Mouse (Mus musculus) gastrocnemius, postnatal 10 days (tissue): ENCODE data around the gene Pik3r1. TPM values are rescaled to one million over a fixed set of nuclear protein-coding genes. Genes with fewer than 3 reads are reported as not detected.

Source experiments
- DNase-seq: peaks from one replicate; pipeline ENCODE4 v3.0.0; 2021; ENCODE audit warnings: mixed read lengths
- total RNA-seq, 2 experiments: library from RNA; stranded (reverse); gene quantifications; 2 replicates each; pipeline ENCODE4 v1.2.3; 2021

The Pik3r1 gene
- total RNA-seq, 2 experiments from 2014 or later: 37.5 to 41.3 TPM

DNA sequence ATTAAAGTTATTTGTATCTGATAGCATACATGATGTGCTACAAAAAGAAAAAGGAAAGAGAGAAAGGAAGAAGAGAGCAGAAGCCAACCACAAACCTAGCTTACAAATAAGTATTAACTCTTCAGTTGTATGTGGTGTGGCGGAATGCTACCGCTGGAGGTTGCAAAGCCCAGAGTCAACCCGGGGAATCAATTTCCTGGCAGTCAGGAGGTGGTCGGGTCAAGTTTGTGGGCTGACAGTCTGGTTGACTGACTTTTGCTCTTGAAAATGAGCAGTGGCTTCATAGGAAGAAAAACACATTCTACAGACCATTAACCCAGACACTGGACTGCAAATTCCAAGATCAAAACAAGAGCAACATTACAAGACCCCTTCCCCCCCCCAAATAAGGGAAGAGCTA, 85.6 kb downstream of the Pik3r1 start:
- DNase-seq: no peak

DNA sequence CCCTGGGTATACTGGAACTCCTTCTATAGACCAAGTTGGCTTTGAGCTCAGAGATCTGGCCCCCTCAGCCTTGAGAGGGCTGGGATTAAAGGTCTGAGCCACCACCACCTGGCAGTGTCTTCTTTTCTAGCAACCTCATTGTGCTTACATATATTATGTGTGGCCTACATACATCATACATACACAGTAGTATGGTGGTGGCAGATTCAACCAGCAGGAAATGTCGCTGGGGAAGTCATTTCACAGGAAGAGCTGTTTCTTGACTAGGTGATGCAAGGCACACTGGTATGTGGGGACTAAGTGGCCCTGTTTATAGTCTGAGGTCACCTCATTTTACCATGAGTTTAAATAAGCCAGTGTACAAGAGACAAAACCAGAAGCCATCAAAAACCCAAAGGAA, 87.9 kb downstream of the Pik3r1 start:
- no peak for DNase-seq

DNA sequence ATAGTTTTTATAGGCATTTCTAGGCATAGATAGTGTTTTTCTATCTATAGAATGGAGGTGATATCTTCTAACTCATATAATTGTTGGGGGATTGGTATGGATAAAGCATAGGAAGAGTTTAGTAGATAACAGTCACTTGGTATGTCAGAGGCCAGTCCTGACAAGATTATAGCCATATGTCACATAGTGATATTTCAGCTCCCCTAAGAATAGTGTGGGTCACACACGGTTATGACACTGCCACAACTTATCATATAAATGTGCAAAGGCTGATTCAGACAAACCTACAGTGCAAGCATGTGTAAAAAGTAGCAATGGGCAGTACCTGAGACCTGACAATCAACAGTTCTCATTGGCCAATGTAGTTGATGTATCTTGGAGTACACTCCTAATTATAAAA, 89.0 kb downstream of the Pik3r1 start:
- no peak for DNase-seq

DNA sequence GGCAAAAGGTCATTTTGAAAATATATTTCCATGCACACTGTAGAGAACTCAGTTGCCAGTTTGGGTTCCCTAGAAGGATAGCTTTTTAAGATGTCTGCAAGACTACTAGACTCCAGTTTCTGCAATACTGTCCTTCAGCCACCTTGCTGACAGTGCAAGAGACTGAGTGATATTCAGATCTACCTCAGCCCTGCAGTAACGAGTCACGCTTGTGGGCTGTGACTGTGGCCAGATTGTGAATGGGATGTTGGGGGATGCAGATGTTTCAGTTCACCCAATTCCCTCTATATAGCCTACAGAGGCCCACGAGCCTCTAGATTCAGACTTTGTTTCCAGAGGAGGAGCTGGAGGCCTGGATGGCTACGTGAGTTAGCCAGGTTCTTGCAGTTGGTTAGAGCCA, 90.0 kb downstream of the Pik3r1 start:
- DNase-seq: no peak

DNA sequence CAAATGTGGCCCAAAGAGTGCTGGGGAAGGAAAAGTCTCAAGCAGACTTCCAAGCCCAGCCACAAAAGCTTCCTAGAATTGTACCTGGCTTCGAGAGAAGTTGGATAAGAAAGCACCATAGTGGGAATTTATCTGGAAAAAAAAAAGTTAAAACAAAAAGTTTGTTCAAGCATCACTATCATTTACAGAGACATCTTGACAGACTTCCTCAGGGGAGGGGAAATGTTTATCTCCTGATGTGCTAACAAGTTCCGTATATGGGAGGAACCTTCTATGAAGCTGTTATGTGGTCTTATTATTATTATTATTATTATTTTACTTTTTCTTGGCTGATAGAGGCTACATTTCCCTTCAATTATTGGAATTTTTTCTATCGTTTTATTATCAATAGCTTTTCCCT, 94.1 kb downstream of the Pik3r1 start:
- no peak for DNase-seq

DNA sequence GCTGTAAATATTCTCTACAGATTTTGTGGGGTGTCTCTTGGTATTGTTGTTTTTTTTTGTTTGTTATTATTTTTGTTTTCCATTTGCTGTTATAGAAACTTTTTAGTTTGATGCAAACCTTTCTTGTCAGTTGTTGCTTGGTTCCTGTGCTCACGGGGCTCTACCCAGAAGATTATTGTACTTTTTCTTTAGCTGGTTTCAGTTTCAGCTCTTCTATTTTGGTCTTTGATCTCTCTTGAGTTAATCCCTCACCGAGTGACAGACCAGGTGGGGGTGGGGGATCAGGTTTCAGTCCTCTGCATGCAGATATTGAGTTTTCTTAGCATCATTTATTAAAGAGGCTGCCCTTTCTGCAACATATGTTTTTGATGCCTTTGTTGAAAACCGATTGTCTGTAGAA, 99.2 kb downstream of the Pik3r1 start:
- no peak for DNase-seq

DNA sequence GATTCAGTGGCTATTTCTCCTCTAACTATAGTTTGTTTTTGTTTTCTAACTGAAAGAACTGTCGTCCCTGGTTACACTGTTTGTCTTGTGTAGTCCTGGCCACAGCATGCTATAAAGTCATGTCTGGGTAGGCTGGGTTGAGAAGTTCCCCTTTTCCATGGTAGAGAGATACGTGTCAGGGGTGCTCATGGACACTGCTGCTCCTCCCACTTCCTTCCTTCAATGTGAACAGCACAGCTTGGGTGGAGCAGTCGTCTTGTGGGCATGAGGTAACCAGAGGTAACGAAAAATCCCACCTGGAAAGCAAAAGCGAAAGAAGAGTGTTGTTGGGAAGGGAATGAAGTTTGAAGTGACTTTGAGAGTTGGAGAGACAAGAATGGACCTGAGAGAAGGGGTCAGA, 104.0 kb downstream of the Pik3r1 start:
- DNase-seq: no peak

DNA sequence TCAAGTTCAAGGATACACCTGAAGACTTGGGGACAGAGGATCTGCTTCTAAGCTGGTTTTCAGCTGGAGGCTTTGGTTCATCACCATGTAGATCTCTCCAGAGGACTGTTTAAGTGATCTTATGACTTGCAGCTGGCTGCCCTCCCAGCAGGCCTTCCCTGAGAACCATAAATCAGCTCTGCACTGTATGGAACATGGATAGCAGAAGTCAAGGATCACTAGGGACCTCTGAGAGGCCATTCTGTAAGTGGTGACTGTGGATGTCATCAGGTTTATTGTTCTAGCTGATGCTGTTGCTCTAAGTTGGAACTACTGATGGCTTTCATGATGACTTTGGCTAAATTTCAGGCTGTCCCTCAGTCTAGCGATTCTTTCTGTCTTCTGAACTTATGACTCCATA, 105.1 kb downstream of the Pik3r1 start:
- DNase-seq: no peak

DNA sequence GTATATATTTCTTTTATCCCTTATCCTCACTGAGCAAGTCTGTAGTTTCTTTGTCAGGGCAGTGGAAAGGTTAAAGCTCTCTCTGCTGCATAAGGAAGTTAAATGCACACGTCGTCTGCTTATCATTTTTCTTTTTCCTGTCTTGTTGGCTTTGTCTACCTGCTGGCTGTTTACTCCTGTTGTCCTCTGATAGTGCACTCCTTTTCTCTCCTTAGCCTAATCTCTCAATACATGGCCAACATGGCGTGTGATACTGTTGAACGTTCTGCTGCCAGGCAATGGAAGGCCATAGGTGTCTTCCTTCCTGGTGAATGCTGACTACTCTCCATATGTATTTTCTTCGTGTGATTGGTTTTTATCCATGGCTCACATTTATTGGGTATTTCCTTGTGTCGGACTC, 106.5 kb downstream of the Pik3r1 start:
- no peak for DNase-seq

DNA sequence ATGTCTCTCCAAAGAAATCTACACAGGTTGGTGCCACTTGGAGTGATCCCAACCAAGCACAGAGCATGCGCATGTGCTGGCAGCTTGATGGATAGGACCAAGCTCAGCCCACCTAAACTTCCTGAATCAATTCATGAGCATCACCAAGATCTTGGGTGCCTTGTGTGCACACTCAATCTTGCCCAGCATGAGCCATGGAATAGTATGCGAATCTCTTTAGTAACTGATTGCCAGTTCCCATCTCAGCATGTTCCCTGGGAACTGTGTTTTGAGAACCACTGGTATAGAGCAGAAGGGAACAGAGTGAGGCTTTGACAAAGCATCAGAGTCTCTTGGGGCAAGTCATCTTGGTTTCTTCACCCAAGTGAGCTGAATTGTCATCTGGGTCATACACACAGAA, 107.8 kb downstream of the Pik3r1 start:
- DNase-seq: no peak

DNA sequence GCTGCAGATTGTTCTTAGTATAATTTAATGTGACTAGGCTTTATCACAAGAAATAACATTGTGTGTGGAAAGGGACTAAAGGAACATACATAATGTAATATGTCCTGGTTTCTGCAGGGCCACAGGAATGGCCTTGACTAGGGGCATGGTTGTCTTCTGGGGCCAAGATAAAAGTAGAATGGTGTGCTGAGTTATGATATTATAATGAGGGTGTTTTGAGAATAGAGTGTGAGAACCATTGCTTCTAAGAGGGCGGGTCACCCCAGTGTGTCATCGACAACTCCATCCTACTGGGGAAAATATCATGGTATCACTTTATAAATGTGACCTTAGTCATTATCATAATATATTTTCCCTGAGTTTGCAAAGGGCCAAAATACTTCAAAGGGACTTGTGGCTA, 115.9 kb downstream of the Pik3r1 start:
- no peak for DNase-seq

DNA sequence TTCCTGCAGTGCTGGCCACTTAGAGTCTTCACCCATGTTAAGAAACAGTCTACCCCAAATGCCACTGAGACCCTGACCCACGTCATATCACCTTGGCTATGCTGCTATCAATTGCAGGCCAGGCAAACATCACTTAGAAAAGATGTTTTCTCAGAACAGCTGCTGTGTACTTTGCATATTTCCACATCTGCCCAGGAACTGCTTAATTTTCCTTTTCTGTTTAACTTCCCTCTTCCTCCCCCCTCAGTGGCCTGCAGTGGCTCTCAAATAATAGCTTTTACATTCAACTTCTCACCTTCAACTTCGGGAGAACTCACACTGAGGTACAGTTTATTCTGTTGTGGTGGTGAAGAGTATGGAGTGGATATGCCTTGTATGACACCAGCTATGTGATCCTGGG, 126.4 kb downstream of the Pik3r1 start:
- no peak for DNase-seq

DNA sequence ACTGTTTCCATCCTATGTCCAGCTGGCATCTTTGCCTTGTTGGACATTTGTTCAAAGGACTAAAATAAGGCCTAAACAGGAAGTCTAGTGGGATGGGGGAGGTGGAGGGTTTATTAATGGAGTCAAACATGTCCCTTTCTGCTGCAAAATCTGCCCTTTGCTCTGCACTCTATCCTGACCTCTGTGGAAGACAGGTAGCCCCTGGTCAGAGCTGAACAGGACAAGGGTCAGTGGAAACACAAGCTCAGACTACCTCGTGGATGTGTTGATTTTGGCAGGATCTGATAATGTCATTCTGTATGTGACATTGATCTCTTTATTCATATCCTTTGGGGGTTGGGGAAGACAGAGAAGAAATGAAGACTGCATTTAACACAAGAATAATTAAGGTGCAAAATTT, 132.2 kb downstream of the Pik3r1 start:
- DNase-seq: no peak

DNA sequence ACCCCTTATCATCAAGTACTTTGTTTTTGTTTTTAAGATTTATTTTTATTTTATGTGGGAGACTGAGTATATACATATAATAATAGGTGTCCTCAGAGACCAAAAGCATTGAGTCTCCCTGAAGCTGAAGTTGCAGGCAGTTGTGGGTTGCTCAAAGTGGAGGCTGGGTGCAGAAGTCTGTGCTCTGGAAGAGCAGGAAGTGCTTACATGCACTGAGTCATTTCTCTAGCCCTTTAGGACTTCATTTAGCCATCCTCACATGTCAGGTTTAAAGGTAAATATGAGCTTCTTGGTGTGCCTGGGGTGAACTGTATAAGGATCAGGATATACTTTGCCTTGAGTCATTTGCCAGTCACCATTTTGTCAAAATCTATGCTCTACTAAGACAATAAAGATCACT, 133.6 kb downstream of the Pik3r1 start:
- DNase-seq: no peak

DNA sequence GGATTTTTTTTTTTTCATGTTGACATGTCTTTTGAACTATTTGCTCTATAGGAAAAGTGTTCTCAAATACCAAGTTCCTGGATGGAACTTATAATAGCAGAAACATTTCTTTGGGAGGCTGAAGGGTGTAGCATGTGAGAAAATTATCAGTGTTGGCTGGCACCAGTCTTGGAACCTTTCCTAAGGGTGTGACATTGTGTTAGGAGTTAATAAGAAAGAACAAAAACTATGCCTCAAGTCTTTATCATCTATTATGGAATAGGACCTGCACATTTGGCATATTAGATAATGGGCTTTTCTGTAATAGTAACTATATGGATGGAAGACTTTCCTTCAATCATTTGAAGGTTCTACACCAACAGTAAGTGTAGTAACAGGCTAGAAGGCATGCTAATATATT, 134.4 kb downstream of the Pik3r1 start:
- DNase-seq: no peak

DNA sequence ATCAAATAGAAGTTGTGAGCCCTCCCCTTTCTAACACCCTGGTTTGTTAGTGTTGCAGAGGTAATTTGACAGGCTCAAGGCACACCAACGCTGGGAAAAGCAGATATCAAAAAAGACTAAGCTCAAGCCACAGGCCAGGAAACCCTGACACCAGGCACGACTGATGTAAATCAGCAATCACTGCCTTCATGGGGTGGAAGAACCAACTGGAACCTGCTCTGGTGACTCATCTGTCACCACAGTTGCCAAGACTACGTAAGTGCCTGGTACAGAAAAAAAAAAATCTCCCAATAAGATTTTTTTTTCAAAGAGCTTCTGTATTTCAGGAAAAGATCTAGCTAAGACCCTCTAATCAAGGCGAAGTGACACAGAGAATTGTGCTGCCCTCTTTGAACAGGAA, 135.2 kb downstream of the Pik3r1 start:
- DNase-seq: no peak

DNA sequence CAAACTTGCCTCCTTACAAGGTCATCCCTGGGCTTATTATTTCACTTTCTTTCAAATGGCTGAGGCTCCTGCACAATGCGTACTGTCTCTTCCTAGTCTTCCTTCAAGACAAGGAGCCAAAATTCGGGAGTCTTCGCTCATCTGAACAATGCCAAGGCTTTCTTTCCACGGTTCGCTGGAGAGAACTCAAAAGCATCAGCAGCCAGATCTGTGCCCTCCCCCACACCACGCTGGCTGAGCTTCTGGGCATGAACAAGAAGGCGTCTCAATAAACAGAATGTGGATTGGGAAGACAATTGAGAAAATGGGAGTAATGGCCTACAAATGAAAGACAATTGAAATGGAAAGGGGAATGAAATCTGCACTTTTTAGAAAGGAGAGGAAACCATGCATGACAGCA, 136.5 kb downstream of the Pik3r1 start:
- DNase-seq: no peak
